Mouse (Mus musculus) forebrain, embryonic 13.5 days (tissue): ENCODE measurements at regions not wholly inside any gene's neighbourhood (a gene's known extent, or its start where the extent isn't known, plus 50 kb on each side); places are given as distances from the start of the nearest gene placed in this dataset.
A peak's percentile ranks its signal among the peaks of the same experiment; 100 is the strongest.

ENCODE experiments used
- ATAC-seq: fragments of 200-750 bp; cut with Nextera tagmentation; 2 replicates; pipeline ENCODE4 v1.8.0; 2017
- H3K27ac ChIP-seq: fragments of 300-500 bp; sonication (generic); 2 replicates; pipeline ENCODE4 v1.5.1; 2015; ENCODE audit warnings: inconsistent platforms, mild to moderate bottlenecking, moderate library complexity
- H3K27me3 ChIP-seq: fragments of 300-500 bp; sonication (generic); 2 replicates; pipeline ENCODE4 v1.6.1; 2015; ENCODE audit warnings: mild to moderate bottlenecking, inconsistent platforms
- H3K36me3 ChIP-seq: fragments of 300-500 bp; sonication (generic); 2 replicates; pipeline ENCODE4 v1.6.1; 2015; ENCODE audit warnings: mild to moderate bottlenecking, inconsistent platforms; ENCODE audit not compliant: poor library complexity, severe bottlenecking
- H3K4me1 ChIP-seq: fragments of 300-500 bp; sonication (generic); 2 replicates; pipeline ENCODE4 v1.6.1; 2015; ENCODE audit warnings: inconsistent platforms
- H3K4me2 ChIP-seq: fragments of 300-500 bp; sonication (generic); 2 replicates; pipeline ENCODE4 v1.6.1; 2015; ENCODE audit warnings: inconsistent platforms, mild to moderate bottlenecking, moderate library complexity
- H3K4me3 ChIP-seq: fragments of 300-500 bp; sonication (generic); 2 replicates; pipeline ENCODE4 v1.5.1; 2015; ENCODE audit warnings: mild to moderate bottlenecking, inconsistent platforms
- H3K9ac ChIP-seq: fragments of 300-500 bp; sonication (generic); 2 replicates; pipeline ENCODE4 v1.6.1; 2015; ENCODE audit warnings: mild to moderate bottlenecking, inconsistent platforms
- H3K9me3 ChIP-seq: fragments of 300-500 bp; sonication (generic); replicated peaks from 2 replicates; pipeline ENCODE4 v1.6.1; 2016; ENCODE audit warnings: inconsistent platforms
- WGBS: fragments of 180-500 bp; shearing (Covaris S2); methylation state at CpG from one replicate; pipeline ENCODE4 v1.1.7; 2015; 5-methylcytosine and 5-hydroxymethylcytosine counted together

- no peak overlapping the region for H3K4me3 ChIP-seq
- ATAC-seq: no peak
- H3K4me1 ChIP-seq: 0 out of 2 replicates have a peak, but pooled peaks cover 5% of the 10 kb centered on the region
- 98% methylated on average over 1 of the region's 1 CpGs for WGBS
- H3K27ac ChIP-seq: no peak overlapping the region
- no peak overlapping the region for H3K4me2 ChIP-seq
- H3K27me3 ChIP-seq: no peaks in the 10 kb centered on the region
- H3K9me3 ChIP-seq: peaks cover 7% of the 10 kb centered on the region
- H3K36me3 ChIP-seq: no peaks in the 10 kb centered on the region
- no peak overlapping the region for H3K9ac ChIP-seq
Observed at GRCm38 (mm10) chr16:29827776-29828175, 236.4 kb upstream of the Hes1 start.

- WGBS: 96% methylated on average over 9 of the region's 9 CpGs
- Histone ChIP-seq H3K4me3 (no peak overlapping the region), H3K27ac (no peak overlapping the region), H3K9ac (no peak overlapping the region), H3K36me3 (no peaks in the 10 kb centered on the region), H3K27me3 (no peaks in the 10 kb centered on the region), H3K9me3 (peaks cover 7% of the 10 kb centered on the region), H3K4me2 (no peak overlapping the region), H3K4me1 (peaks cover 19% of the 10 kb centered on the region)
- ATAC-seq: no peak
Observed at GRCm38 (mm10) chr16:29829457-29829856, 234.7 kb upstream of the Hes1 start.

GRCm38 (mm10) chr16:29830101-29830500 is 234.1 kb upstream of the Hes1 start:
- Histone ChIP-seq H3K4me3 (no peak overlapping the region), H3K9me3 (peaks cover 7% of the 10 kb centered on the region), H3K4me2 (no peak overlapping the region), H3K9ac (no peak overlapping the region), H3K27ac (no peak overlapping the region), H3K27me3 (0 out of 2 replicates have a peak, but pooled peaks cover under 1% of the 10 kb centered on the region), H3K36me3 (no peaks in the 10 kb centered on the region), H3K4me1 (peaks cover 24% of the 10 kb centered on the region)
- no peak for ATAC-seq

DNA sequence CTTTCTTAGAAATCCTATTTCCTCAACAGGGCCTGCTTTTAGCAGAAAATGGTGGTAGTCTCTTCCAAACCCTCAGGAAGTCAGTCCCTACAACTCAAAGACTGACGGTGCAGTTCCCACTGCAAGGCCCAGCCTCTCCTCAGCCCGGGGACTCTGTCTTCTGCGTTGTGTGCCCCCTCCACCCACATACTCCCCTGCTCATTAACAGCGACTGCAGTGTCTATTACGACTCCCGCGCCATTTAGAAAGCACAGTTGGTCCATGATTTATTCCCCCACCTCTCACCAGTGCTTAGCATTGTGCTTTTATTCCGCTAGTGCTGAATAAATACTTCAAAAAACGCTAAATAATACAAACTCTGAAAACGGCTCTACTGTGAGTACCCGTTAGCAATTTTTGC is 230.9 kb upstream of the Hes1 start:
- Histone ChIP-seq H3K36me3 (no peaks in the 10 kb centered on the region), H3K27ac (no peak overlapping the region; the same call in 1 of the 2 replicates), H3K4me3 (no peak overlapping the region), H3K27me3 (peaks cover 7% of the 10 kb centered on the region; the same call in 1 of the 2 replicates), H3K4me2 (no peak overlapping the region; the same call in 1 of the 2 replicates), H3K9me3 (peaks cover under 1% of the 10 kb centered on the region; the same call in 1 of the 2 replicates), H3K4me1 (peaks cover 38% of the 10 kb centered on the region), H3K9ac (no peak overlapping the region)
- WGBS: 21% methylated on average over 11 of the region's 11 CpGs
- 0 out of 2 replicates have a peak, but pooled peaks have one; percentile 34 for ATAC-seq

GRCm38 (mm10) chr16:29833875-29834274 is 230.3 kb upstream of the Hes1 start:
- Histone ChIP-seq H3K9me3 (no peaks in the 10 kb centered on the region), H3K4me3 (no peak overlapping the region), H3K27me3 (peaks cover 7% of the 10 kb centered on the region; the same call in 1 of the 2 replicates), H3K4me2 (no peak overlapping the region), H3K27ac (no peak overlapping the region), H3K36me3 (no peaks in the 10 kb centered on the region), H3K9ac (no peak overlapping the region), H3K4me1 (peaks cover 42% of the 10 kb centered on the region)
- no peak for ATAC-seq
- WGBS: 52% methylated on average over 6 of the region's 6 CpGs

DNA sequence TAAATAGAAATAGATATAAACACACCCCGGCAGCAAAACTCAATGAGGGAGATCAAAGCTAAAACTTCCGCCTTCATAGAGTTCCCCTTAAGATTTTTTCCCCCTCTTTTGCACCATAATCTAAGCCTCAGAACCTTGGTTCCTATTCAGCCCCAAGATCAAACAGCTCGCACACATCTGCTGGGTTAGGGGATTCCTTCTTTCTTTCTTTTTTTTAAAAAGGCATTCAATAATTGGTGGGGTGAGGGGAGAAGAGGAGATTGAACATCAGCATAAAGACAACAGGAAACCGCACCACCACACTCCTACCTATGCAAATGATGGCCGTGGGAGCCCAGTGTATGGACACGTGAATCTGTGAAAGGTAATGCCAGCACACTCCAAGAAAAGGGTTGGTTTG is 229.5 kb upstream of the Hes1 start:
- H3K27ac ChIP-seq: no peak overlapping the region
- H3K9me3 ChIP-seq: no peaks in the 10 kb centered on the region
- no peak overlapping the region for H3K4me2 ChIP-seq
- WGBS: 10% methylated on average over 6 of the region's 6 CpGs
- no peak for ATAC-seq
- no peak overlapping the region for H3K9ac ChIP-seq
- H3K4me1 ChIP-seq: peaks cover 49% of the 10 kb centered on the region
- no peak overlapping the region for H3K4me3 ChIP-seq
- H3K27me3 ChIP-seq: peaks cover 7% of the 10 kb centered on the region; the same call in 1 of the 2 replicates
- no peaks in the 10 kb centered on the region for H3K36me3 ChIP-seq

DNA sequence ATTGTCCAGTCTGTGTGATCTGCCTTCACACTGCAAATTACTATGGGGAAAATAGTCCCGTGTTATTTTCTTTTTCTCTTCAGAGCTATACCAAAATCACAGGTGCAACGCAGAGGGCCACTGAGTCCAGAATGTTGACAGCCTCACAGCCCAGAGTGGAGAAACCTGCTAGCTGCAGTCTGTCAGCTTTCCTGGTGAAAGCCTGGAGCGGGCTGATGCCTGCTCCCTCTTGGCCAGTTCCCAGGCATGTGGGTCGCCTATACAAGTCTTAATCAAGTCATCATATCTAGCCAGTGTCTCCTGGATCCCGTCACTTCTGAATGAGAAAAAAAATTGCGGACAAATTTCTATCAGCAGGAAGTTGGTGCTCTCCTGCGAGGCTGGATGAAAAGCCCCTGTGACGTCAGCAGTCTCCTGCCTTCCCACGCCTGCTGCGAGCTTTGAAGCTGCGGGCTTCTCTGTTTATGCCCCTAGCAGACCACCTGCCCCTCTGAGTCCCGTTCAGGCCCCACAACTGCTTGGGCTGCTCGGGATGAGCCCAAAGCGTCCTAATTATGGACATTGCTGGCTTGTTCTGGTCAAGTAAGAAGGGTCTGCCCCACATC is 227.1 kb upstream of the Hes1 start:
- Histone ChIP-seq H3K27me3 (peaks cover 12% of the 10 kb centered on the region; the same call in 1 of the 2 replicates), H3K9me3 (no peaks in the 10 kb centered on the region), H3K4me1 (peaks cover 56% of the 10 kb centered on the region)

DNA sequence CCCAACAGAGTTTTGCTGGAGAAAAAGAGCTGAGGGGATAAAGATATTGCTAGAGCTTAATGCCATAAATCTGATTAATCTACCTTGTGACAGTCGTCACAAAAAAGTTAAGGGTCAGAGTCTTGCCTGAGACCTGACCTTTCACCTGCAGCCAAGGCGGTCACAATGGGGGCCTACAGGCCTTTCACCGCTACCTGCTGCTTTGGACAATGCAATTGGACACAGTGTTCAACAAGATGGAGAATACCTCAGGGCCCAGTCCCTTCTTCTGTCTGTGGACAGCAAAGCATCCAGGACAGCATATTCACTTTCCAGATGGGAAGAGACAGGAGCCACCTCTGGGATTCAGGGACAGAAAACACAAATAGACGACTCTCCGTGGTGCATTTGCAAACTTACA is 226.3 kb upstream of the Hes1 start:
- WGBS: 45% methylated on average over 5 of the region's 5 CpGs
- no peak overlapping the region for H3K4me3 ChIP-seq
- no peak overlapping the region for H3K27ac ChIP-seq
- H3K36me3 ChIP-seq: no peaks in the 10 kb centered on the region
- H3K9ac ChIP-seq: no peak overlapping the region
- peaks cover 12% of the 10 kb centered on the region; the same call in 1 of the 2 replicates for H3K27me3 ChIP-seq
- ATAC-seq: no peak
- peaks cover 56% of the 10 kb centered on the region for H3K4me1 ChIP-seq
- peak overlapping the region; percentile 63; the same call in 1 of the 2 replicates for H3K4me2 ChIP-seq
- no peaks in the 10 kb centered on the region for H3K9me3 ChIP-seq

More for the DNA sequence above, 227.1 kb upstream of the Hes1 start:
- H3K9ac ChIP-seq: peak overlapping the region; percentile 50; the same call in 1 of the 2 replicates
- WGBS: 1% methylated on average over 14 of the region's 14 CpGs
- H3K4me3 ChIP-seq: peak overlapping the region; percentile 28
- no peaks in the 10 kb centered on the region for H3K36me3 ChIP-seq
- peak overlapping the region; percentile 63 for H3K4me2 ChIP-seq
- no peak overlapping the region for H3K27ac ChIP-seq
- peak; percentile 60 for ATAC-seq

DNA sequence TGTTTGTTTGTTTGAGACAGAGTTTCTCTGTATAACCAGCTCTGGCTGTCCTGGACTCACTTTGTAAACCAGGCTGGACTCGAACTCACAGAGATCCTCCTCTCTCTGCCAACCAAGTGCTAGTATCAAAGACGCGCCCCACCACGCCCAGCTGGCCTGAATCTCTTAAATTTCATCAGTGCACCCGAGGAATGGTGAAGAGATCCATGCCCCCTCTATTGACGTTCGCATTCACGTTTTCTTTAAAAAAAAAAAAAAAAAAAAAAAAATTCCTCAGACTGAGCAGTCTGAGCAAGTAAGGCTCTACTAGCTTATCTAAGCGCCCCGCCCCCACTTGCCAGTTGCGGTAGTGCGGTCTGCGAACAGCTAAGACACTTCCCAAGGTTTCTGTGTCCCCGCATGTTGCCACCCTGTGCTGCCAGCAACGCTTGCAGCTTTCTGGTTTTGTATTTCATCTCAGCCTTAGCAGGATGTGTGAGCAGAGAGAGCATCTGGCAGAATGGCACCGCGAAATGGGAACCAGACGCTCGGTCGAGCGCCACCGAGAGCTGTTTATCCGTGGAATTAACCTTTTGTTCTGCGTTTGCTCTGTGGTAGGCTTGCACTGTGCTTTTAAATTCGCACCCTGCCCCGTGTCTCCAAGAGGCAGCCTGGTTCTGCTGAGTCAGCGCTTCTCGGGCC is 225.1 kb upstream of the Hes1 start:
- peaks cover 12% of the 10 kb centered on the region; the same call in 1 of the 2 replicates for H3K27me3 ChIP-seq
- peak overlapping the region; percentile 27 for H3K4me3 ChIP-seq
- H3K9ac ChIP-seq: peak overlapping the region; percentile 32
- no peaks in the 10 kb centered on the region for H3K36me3 ChIP-seq
- H3K4me1 ChIP-seq: peaks cover 45% of the 10 kb centered on the region
- H3K9me3 ChIP-seq: no peaks in the 10 kb centered on the region
- 9% methylated on average over 28 of the region's 28 CpGs for WGBS
- peak overlapping the region; percentile 54 for H3K4me2 ChIP-seq
- H3K27ac ChIP-seq: peak overlapping the region; percentile 70; the same call in 1 of the 2 replicates
- ATAC-seq: peak; percentile 54

DNA sequence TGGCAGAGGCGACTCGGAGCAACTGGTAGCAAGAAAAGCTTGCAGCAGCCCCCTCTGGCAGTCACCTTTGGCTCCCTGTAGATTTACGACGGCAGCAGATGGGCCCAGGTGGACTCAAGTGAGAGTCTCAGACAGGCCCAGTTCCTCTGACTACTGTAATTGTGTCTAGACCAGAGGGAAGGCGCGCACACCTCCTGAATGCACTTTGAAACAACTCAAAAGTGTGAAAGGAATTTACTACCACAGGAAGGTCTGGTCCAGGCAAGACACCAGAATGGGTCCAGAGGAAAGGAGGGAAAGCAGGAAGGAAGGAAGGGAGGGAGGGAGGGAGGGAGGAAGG is 224.6 kb upstream of the Hes1 start:
- peak overlapping the region; percentile 54 for H3K4me2 ChIP-seq
- peak overlapping the region; percentile 32; the same call in 1 of the 2 replicates for H3K9ac ChIP-seq
- H3K4me3 ChIP-seq: peak overlapping the region; percentile 27
- peaks cover 12% of the 10 kb centered on the region; the same call in 1 of the 2 replicates for H3K27me3 ChIP-seq
- H3K9me3 ChIP-seq: no peaks in the 10 kb centered on the region
- no peaks in the 10 kb centered on the region for H3K36me3 ChIP-seq
- H3K27ac ChIP-seq: peak overlapping the region; percentile 70; the same call in 1 of the 2 replicates
- H3K4me1 ChIP-seq: peaks cover 41% of the 10 kb centered on the region
- 0 out of 2 replicates have a peak, but pooled peaks have one; percentile 1 for ATAC-seq
- WGBS: 16% methylated on average over 6 of the region's 6 CpGs

DNA sequence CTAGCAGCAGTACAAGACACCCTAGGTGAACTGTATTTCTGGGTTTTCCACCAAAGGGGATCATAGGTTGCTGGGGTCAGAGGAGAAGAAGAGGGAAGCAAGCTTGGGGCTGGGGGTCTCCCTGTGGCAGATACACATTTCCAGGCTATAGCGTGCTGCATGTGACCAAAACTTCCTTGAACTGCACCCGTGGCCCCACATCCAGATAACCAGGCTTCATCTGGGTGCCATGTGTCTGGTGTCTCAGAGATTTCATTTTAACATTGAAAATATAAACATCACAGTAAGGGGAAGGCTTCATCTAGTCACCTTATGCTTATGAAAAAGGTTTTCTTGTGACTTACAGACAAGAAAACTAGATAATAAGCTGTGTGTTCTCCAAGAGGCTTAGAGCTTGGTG is 223.8 kb upstream of the Hes1 start:
- Histone ChIP-seq H3K27ac (no peak overlapping the region), H3K36me3 (no peaks in the 10 kb centered on the region), H3K9ac (no peak overlapping the region), H3K4me2 (no peak overlapping the region), H3K9me3 (no peaks in the 10 kb centered on the region), H3K27me3 (peaks cover 9% of the 10 kb centered on the region; the same call in 1 of the 2 replicates), H3K4me1 (peaks cover 46% of the 10 kb centered on the region), H3K4me3 (no peak overlapping the region)
- 82% methylated on average over 2 of the region's 2 CpGs for WGBS
- no peak for ATAC-seq

DNA sequence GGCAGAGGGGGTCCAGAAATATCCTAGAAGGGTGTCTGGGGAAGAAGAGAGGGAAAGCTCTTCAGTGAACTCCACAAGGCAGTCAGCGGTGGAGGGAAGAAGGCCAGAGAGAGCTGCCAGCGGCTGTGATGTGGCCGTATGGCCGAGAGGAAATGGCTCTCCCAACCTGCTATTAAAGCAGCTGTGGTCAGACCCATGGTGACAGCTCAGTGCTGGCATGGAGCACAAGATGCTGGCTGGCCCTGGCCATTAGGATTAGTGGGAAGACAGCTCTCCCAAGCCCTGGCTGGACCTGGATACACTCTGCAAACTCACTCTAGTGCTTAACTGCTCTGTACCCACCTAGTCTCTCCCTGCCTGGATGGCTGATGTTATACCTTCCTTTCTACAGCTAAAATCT is 223.1 kb upstream of the Hes1 start:
- no peak for ATAC-seq
- H3K9me3 ChIP-seq: no peaks in the 10 kb centered on the region
- H3K27ac ChIP-seq: no peak overlapping the region
- WGBS: 69% methylated on average over 4 of the region's 4 CpGs
- peaks cover 49% of the 10 kb centered on the region for H3K4me1 ChIP-seq
- H3K4me2 ChIP-seq: no peak overlapping the region
- H3K4me3 ChIP-seq: no peak overlapping the region
- peaks cover 9% of the 10 kb centered on the region; the same call in 1 of the 2 replicates for H3K27me3 ChIP-seq
- H3K36me3 ChIP-seq: no peaks in the 10 kb centered on the region
- H3K9ac ChIP-seq: no peak overlapping the region
